Mouse (Mus musculus): ENCODE measurements around the gene Plxdc1. TPM values are rescaled to one million over a fixed set of nuclear protein-coding genes. Genes with fewer than 3 reads are reported as not detected.
"Not testable (repeated sequence)": the region's sequence is repeated elsewhere in the genome, so short reads cannot be mapped to it uniquely, and the experiment has no call there.

Gene Plxdc1
- total RNA-seq, 2 experiments from 2014 or later: 3.2 to 4.6 TPM

GRCm38 (mm10) chr11:97955146-97955902, 30.9 kb downstream of the Plxdc1 start:
- no peak for DNase-seq

DNA sequence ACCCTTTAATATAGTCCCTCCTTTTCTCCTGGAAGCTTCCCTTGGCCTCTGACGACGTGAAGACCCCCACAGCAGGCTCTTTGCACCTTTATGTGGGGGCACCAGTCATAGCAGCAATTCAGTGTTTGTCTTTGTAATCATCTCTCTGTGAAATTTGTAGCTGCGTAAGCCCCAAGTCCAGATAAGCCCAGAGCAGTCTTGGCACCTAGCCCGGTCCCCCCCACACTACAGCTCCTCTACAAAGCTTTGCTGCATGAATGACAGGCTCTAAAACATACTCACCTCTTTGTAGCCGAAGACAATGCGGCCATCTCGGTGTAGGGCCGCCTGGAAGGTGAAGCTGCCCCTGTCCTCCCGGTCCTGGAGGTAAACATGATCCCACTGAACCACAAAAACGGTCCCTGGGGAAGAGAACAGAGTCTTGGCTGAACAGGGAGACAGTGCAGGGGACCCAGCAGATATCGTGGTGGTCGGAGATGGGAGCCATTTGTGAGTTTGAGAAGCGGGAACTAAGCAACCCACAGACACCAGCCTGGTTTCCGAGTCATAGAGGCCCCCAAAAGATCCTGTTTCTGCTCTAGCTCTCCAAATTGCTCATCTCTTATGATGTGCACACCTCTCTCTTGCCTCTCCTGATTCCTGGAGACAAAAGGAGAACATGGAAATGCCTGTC, 31.6 kb downstream of the Plxdc1 start:
- DNase-seq: no peak

DNA sequence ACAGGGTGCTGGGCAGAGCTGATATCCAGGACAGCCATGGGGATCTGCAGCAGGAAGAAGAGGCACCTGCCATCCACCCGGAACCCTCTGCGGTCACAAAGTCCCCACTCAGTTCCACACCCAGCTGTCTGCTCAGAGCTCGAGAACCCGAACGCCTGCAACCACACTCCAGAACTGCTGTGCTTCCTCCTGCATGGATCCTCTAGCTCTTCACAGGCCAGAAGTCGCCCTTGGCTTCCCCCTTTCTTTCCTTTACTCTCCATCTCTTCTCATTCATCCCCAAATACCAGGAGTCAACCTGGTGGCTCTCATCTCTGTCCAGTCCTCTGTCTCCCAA, 32.3 kb downstream of the Plxdc1 start:
- DNase-seq: no peak

DNA sequence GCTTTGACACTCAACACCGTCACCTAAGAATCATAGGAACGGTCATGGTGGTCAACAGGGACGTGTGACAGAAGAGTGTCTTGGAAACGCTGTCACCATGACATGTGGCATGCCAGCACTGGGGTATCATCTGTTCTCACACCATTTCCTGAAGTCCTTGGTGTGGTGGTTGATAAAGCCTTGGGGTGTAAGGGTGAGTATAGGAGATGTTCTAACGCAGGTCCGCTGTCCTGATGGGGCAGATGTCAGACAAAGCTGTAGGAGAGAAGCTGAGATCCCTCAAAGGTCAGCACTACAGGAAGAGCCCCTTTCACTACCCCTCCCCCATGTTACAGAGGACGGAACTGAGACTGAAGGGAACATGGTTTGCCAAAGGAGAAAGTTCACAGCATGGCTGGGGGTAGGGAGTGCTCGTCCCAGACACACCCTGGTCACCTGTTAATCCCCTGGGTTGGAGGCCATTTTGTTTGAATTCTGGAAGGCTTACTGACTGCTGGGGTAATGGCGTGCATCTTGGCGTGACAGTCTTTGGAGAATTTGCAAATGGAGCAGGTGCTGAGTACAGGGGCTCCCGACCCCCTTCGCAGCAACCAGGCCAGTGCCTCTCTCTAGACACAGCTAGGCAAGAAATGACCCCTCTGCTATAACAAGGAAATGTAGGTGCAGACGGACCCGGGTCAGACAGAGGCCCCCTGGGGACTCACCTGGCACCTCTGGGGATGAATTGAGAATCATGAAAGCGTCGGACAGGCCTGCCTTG, 32.9 kb downstream of the Plxdc1 start:
- DNase-seq: no peak

DNA sequence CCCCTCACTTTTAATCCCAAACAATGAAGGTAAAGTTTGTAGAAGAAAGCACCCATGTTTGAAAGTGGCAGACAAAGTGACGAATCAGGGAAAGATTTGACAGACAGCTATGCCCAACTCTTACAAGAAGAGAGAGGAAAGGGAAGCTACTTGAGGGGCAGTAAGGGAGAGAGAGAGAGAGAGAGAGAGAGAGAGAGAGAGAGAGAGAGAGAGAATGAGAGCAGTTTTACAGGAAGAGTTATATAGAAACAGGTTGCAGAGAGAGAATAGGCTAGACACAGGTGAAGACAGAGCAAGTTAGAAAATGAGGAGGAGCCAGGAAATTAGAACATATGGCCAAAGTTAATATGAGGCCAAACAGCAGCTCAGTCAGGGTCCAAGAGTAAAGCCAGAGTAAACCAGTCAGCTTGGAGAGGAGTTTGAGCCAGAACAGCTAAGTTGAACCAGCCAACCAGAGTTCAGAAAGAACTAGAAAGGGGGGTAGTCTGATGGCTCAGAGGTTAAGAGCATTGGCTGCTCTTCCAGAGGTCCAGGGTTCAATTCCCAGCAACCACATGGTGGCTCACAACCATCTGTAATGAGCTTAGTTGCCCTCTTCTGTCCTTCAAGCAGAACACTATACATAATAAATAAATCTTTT, 33.8 kb downstream of the Plxdc1 start:
- no peak for DNase-seq

- no peak for DNase-seq
Measured at GRCm38 (mm10) chr11:97949703-97950475, 36.4 kb downstream of the Plxdc1 start.

- DNase-seq: no peak
Measured at GRCm38 (mm10) chr11:97947426-97947825, 38.8 kb downstream of the Plxdc1 start.

DNA sequence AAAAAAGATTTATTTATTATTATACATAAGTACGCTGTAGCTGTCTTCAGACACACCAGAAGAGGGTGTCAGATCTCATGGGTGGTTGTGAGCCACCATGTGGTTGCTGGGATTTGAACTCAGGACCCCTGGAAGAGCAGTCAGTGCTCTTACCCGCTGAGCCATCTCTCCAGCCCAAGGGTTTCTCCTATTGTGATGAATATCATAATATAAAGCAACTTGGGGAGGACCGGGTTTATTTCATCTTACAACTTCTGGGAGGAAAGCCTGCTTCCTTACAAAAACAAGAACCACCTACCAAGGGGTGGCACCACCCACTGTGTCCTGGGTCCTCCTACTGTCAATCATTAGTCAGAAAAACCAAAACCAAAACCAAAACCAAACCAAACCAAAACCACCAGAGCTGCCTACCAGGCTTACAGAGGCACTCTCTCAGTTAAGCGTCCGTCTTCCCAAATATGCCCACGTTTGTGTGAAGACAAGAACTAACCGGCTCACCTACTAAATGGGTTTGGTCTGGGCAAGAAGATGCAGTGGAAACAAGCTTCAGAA, 40.4 kb downstream of the Plxdc1 start:
- DNase-seq: not testable (repeated sequence)

DNA sequence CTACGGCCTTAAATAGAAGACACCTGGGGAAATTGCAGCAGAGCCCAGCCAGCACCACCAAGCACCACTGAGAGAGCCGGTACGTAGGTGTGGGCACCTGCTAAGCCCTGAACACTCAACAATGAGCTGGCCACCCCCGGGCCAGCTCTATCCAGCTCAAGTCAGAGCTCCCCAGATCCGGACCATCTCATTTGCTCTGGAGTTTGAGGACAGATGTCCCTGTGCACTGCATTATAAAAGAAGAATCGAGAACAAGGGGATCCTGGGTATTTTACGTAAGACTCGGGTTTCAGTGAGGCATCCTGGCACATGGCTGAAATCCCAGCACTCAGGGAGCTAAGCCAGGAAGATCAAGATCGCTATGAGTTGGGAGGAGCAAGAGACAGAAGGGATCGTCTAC, 41.2 kb downstream of the Plxdc1 start:
- no peak for DNase-seq

DNA sequence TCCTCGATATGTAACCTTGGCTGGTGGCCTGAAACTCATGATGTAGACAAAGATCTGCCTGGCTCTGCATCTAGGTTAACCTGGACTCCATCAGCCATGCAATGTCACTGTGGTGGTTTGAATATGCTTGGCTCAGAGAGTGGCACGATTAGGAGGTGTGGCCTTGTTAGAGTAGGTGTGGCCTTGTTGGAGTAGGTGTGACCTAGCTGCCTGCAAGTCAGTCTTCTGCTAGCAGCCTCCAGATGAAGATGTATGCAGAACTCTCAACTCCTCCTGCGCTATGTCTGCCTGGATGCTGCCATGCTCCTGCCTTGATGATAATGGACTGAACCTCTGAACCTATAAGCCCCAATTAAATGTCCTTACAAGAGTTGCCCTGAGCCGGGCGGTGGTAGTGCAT, 43.0 kb downstream of the Plxdc1 start:
- DNase-seq: no peak

DNA sequence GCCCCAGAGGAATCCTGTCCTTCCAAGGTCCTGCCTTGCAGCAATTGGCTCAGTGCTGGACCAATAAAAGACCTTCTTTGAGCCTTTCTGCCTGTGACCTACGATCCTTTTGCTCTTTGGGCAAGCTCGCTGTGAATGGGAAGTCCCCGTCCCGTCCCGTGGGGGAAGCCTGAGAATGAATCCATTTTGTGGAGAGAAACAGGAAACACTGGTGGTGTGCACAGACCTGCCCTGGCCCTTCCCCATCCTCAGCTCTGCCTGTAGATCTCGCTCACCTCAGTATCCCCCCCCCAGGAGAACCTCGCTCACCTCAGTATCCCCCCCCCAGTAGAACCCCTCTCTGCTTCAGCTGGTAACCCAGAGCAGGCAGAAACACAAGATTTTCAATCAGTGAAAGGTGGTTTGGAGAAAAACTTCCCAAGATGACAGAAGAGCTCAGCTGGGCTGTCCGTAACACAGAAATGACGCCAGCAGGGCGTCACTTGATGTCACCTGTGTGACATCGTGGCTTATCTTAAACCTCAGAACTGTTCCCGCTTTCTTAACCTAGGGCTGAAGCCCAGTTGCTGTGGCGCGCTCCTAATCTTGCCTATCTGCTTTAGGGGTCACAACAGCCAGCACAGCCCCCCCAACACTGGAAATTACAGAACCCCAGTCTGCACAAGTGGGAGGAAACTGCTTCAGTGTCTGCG, 43.7 kb downstream of the Plxdc1 start:
- no peak for DNase-seq

DNA sequence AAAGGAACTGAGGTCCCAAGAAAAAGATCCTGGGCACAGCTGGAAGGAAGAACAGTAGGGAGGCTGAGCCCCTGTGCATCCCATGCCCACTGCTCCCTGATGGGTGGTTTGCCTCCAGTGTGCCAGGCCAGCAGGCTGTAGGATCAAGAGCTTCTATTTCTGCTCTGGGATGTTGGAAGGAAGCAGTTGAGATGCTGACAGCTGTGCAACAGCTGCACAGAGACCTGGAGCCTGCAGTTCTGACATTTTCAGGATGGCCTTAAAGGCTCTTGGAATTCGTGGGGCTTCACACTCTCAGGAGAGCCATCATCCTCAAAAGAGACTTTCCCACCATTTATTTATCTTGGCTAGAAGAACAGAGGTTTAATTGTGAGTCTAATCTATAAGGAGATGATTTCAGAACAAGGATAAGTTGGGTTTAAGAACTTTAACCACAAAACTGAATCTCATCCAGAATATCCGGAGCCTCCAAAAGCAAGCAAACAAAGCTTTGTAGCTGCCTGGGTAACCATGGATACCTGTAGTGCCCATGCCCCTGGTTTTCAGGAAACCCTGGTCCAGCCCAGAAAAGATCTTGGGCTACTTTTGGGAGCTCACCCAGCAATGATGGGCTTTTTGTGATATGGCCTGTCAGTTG, 48.7 kb downstream of the Plxdc1 start:
- DNase-seq: no peak

- DNase-seq: peak; percentile 51 to 81
Measured at GRCm38 (mm10) chr11:97936758-97937157, 49.5 kb downstream of the Plxdc1 start.

GRCm38 (mm10) chr11:97935913-97936575, 50.2 kb downstream of the Plxdc1 start:
- DNase-seq: peak in 1 of 2 experiments; percentile 29

DNA sequence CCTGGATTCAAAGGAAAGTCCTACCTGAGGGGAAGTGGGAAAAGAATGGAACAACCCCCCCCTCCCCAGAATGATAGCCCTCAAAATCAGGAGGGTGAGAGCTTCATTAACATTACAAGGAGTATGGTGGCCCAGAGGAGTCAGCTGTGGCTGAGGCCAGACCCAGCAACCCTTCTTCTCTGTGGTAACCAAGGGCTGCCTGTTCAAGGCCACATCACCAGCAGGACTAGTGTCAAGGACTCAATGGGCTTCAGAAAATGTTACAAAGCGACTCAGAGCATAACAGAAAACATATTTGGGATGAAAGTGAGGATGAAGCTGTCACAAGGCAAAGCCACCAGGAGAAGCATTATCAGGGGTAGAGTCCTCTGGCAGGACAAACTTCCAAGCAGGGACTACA, 52.7 kb downstream of the Plxdc1 start:
- DNase-seq: no peak

DNA sequence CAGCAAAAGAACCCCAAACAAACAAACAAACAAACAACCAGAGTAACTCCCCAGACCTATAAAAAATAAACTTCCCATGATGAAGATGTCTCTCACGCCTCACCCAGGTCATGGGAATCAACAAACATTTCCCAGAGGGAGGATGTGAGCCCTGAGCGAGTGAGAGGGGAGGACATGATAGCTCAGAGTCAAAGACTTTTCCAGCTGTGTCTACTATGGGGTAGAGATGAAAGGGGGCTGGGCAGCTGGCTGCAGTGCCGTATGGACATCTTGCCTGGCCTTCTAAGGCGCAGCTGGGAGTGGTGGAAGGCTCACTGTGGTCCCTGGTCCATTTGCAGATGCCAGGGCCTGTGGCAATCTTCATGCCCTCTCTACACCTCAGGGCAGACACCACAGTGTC, 57.3 kb downstream of the Plxdc1 start:
- DNase-seq: peak; percentile 14 to 29

DNA sequence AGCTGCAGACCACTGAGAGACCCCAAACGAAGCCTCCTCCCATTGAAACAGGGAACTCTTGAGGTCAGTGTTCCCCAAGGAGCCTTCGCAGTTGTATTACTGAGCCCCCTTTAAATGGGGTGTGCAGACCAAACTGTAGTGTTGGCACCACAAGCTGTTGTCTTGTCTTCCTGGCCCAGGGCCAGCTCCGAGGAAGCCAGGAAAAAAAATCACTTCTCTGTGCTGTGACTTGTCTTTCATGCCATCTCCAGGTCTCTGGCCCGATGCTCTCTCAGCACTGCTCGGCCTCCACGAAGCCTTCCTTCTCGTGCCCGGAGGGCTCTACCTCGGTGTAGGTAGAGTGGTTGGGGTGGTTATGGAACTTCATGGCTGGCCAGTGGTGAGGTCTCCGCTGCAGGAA, 62.0 kb downstream of the Plxdc1 start:
- DNase-seq: no peak

DNA sequence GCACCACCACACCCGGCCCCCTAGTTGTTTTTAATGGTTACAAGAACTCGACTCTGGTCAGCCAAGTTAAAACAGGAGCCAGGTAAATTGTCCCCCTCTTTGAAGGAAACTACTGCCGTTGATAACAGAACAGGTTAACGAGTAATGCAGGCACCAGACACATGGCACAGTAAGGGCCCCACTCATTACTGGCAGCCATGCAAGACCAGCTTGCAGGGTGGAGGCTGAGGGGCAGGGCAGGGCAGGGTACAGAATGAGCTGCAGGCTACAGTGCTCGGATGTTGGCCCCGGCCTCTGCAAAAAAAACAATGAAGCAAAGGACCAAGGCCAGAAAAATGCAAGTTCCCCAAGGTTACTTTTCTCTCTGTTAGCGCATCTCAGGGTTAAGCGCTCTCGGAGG, 62.6 kb downstream of the Plxdc1 start:
- DNase-seq: no peak

- DNase-seq: no peak
Measured at GRCm38 (mm10) chr11:97915974-97916503, 70.2 kb downstream of the Plxdc1 start.

DNA sequence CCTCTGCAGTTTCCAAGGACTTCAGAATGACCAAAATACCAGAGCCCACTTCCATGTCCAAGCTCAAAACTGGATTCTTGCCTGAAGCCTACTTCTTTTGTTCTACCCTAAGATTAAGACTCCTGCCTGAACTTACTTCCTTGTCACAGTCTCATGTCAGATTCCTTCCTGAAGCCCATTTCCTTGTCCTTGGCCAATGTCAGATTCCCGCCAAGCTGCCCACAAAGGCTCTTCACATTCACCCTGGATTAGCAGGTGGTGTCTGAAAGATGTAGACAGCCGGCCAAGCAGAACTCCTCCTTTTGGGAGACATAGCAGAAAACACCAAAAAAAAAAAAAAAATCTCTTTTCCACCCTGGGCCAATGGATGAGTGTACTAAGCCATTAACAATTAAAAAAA, 70.8 kb downstream of the Plxdc1 start:
- no peak for DNase-seq
